Mouse (Mus musculus) embryonic facial prominence, embryonic 15.5 days (tissue): ENCODE data around the gene Tubgcp6. TPM values are rescaled to one million over a fixed set of nuclear protein-coding genes. Genes with fewer than 3 reads are reported as not detected.

Experiments
- ATAC-seq: fragments of 200-750 bp; cut with Nextera tagmentation; 2 replicates; pipeline ENCODE4 v1.8.0; 2017; ENCODE audit warnings: low read depth, moderate TSS enrichment; ENCODE audit not compliant: insufficient number of reproducible peaks, low FRiP score, low TSS enrichment
- H3K27ac ChIP-seq: fragments of 300-500 bp; sonication (generic); replicated peaks from 2 replicates; pipeline ENCODE4 v1.5.1; 2015; ENCODE audit warnings: mild to moderate bottlenecking, inconsistent platforms
- H3K27me3 ChIP-seq: fragments of 300-500 bp; sonication (generic); 2 replicates; pipeline ENCODE4 v1.6.1; 2015; ENCODE audit warnings: inconsistent platforms
- H3K36me3 ChIP-seq: fragments of 300-500 bp; sonication (generic); 2 replicates; pipeline ENCODE4 v1.6.1; 2015; ENCODE audit warnings: mild to moderate bottlenecking, inconsistent platforms
- H3K4me1 ChIP-seq: fragments of 300-500 bp; sonication (generic); 2 replicates; pipeline ENCODE4 v1.6.1; 2015; ENCODE audit warnings: inconsistent platforms
- H3K4me2 ChIP-seq: fragments of 300-500 bp; sonication (generic); replicated peaks from 2 replicates; pipeline ENCODE4 v1.6.1; 2015; ENCODE audit warnings: mild to moderate bottlenecking, inconsistent platforms
- H3K4me3 ChIP-seq: fragments of 300-500 bp; sonication (generic); replicated peaks from 2 replicates; pipeline ENCODE4 v1.5.1; 2015; ENCODE audit warnings: mild to moderate bottlenecking, inconsistent platforms
- H3K9ac ChIP-seq: fragments of 300-500 bp; sonication (generic); 2 replicates; pipeline ENCODE4 v1.6.1; 2015; ENCODE audit warnings: inconsistent platforms
- H3K9me3 ChIP-seq: fragments of 300-500 bp; sonication (generic); replicated peaks from 2 replicates; pipeline ENCODE4 v1.6.1; 2016; ENCODE audit warnings: inconsistent platforms
- WGBS: fragments of 180-500 bp; shearing (Covaris S2); methylation state at CpG from one replicate; pipeline ENCODE4 v1.1.7; 2015; 5-methylcytosine and 5-hydroxymethylcytosine counted together
- polyA plus RNA-seq: library from polyadenylated mRNA; unstranded; fragments of >200 nt; fragmentation: Nextera tagmentation; extraction: Ambion mirVana; gene quantifications from 2 replicates; pipeline ENCODE4 v1.2.1, GENCODE M21; 2015

Tubgcp6 gene
- polyA plus RNA-seq, 1 experiment from 2014 or later, result 15.2 TPM

DNA sequence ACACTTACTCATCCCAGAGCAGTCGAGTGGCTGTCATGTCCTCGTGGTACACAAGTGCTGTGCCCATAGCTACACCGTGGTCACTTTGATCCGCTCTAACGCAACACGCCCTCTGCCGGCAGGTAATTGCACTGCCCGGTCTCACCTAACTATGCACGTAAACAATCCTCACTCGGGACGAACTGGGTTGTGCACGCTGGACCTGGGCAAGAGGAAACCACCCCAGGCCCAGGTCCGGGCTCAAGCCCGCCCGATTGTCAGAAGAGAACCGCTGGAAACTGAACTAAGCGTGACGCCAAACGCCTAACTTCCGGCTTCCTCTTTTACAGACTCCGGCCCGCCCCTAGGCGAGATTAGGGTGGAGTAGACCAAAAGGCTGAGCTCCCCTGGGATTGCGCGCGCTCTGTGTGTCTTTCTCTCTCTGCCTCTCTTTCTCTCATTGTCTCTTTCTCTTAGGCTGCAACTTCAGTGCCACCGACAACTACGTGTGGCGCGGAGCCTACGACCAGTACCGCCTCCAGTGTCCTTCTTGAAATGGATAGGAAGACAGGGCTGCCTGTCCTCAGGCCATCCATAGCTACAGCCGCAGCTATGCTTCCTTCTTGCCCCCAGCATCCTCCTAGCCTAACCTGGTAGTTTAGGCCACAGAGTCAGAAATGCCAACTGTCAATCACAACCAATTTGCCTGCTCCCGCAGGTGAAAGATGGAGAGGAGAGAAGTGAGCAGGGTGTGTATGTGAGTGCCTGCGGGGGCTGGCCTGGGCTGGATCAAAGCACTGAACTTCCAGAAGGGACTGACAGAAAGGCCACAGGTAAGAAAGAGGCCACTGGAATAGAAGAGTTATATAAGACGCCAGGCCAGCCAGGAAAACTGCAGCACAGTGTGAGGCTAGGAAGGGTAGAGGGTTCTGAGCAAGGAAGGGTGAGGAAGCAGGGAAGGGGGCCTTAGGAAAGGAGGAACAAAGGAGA, 5.8 kb upstream of the Tubgcp6 start, which contains the start of gene Hdac10:
Gene Hdac10 (minus strand): TSS at position 319 of the 969 bp plus-strand sequence.
- peak within 1 kb of the TSS; percentile 83 for H3K27ac ChIP-seq
- H3K9me3 ChIP-seq, result no peaks in the 10 kb centered on the region
- H3K4me1 ChIP-seq, result peaks cover 21% of the 10 kb centered on the region
- peak within 1 kb of the TSS; percentile 71 for H3K4me3 ChIP-seq
- H3K4me2 ChIP-seq, result peak within 1 kb of the TSS; percentile 89
- peak; percentile 84 for ATAC-seq
- 3% methylated on average over 36 of the region's 36 CpGs for WGBS
- peak within 1 kb of the TSS; percentile 64 for H3K9ac ChIP-seq
- H3K27me3 ChIP-seq, result no peaks in the 10 kb centered on the region
- H3K36me3 ChIP-seq, result peaks cover 13% of the 10 kb centered on the region; the same call in 1 of the 2 replicates

GRCm38 (mm10) chr15:89127364-89127940, 4.5 kb upstream of the Tubgcp6 start:
- 83% methylated on average over 8 of the region's 8 CpGs for WGBS
- Histone ChIP-seq H3K36me3 (peaks cover 13% of the 10 kb centered on the region; the same call in 1 of the 2 replicates), H3K4me1 (peaks cover 27% of the 10 kb centered on the region), H3K4me2 (peak overlapping the region; percentile 89), H3K9me3 (no peaks in the 10 kb centered on the region), H3K27ac (no peak overlapping the region), H3K27me3 (no peaks in the 10 kb centered on the region), H3K9ac (peak overlapping the region; percentile 64; the same call in 1 of the 2 replicates), H3K4me3 (peak overlapping the region; percentile 71)
- ATAC-seq, result no peak

GRCm38 (mm10) chr15:89126622-89127021, 3.7 kb upstream of the Tubgcp6 start:
- WGBS, result 83% methylated on average over 8 of the region's 8 CpGs
- Histone ChIP-seq H3K4me1 (peaks cover 35% of the 10 kb centered on the region), H3K9ac (no peak overlapping the region), H3K9me3 (no peaks in the 10 kb centered on the region), H3K27ac (no peak overlapping the region), H3K4me3 (no peak overlapping the region), H3K36me3 (peaks cover 13% of the 10 kb centered on the region; the same call in 1 of the 2 replicates), H3K27me3 (no peaks in the 10 kb centered on the region), H3K4me2 (no peak overlapping the region)
- no peak for ATAC-seq

DNA sequence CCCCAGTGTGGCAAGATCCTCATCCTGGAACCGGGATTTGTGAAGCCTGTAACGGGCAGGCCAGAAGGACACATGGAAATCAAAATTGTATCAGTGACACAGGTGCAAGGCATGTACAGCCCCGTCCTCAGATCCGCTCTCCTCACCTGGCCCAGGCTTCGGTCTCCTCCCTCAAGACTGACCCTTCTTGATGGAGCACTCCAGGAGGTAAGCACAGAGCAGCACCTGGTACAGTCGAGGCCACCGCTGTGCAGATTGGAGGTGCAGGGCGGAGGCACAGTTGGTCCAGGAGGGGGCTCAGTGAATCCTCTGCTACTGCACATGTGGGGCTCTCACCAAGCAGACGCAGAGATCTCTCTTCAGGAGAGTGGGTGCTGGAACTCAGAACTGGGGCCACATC, 2.4 kb upstream of the Tubgcp6 start:
- no peak for ATAC-seq
- Histone ChIP-seq H3K36me3 (peaks cover 17% of the 10 kb centered on the region; the same call in 1 of the 2 replicates), H3K27ac (no peak overlapping the region), H3K9me3 (no peaks in the 10 kb centered on the region), H3K9ac (no peak overlapping the region), H3K4me3 (no peak overlapping the region), H3K27me3 (no peaks in the 10 kb centered on the region), H3K4me1 (peaks cover 48% of the 10 kb centered on the region), H3K4me2 (no peak overlapping the region)
- 90% methylated on average over 9 of the region's 9 CpGs for WGBS

DNA sequence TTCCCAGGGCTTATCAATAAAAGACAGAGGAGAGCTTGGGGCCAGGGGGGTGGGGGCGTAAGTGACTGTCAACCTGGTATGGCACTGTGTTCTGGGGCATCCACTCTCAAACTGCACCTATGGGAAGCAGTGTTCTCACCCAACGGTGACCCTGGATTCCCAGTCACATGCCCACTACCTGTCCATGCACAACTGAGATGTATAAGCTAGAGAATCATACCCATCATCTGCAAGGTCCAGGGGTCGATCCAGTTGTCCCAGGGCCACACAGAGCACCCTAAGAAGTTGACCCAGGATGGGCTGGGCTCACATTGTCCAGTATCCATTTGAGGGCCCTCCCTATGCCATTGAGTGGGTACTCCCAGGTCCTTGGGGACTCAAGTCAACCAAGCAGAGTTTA, 1.4 kb upstream of the Tubgcp6 start:
- no peak for ATAC-seq
- H3K27me3 ChIP-seq, result no peaks in the 10 kb centered on the region
- peaks cover 55% of the 10 kb centered on the region for H3K4me1 ChIP-seq
- no peaks in the 10 kb centered on the region for H3K9me3 ChIP-seq
- H3K27ac ChIP-seq, result no peak overlapping the region
- 86% methylated on average over 3 of the region's 3 CpGs for WGBS
- H3K4me2 ChIP-seq, result no peak overlapping the region
- H3K4me3 ChIP-seq, result no peak overlapping the region
- H3K36me3 ChIP-seq, result peaks cover 26% of the 10 kb centered on the region
- H3K9ac ChIP-seq, result no peak overlapping the region

GRCm38 (mm10) chr15:89123595-89123994, 683 bp upstream of the Tubgcp6 start:
- H3K4me2 ChIP-seq, result peak overlapping the region; percentile 91
- H3K27me3 ChIP-seq, result no peaks in the 10 kb centered on the region
- H3K27ac ChIP-seq, result peak overlapping the region; percentile 87
- peak overlapping the region; percentile 87 for H3K9ac ChIP-seq
- peaks cover 50% of the 10 kb centered on the region for H3K4me1 ChIP-seq
- H3K36me3 ChIP-seq, result peaks cover 32% of the 10 kb centered on the region
- WGBS, result 28% methylated on average over 11 of the region's 11 CpGs
- no peak for ATAC-seq
- H3K4me3 ChIP-seq, result peak overlapping the region; percentile 96
- no peaks in the 10 kb centered on the region for H3K9me3 ChIP-seq

- H3K4me2 ChIP-seq, result no peak overlapping the region
- no peak overlapping the region for H3K9ac ChIP-seq
- no peak overlapping the region for H3K4me3 ChIP-seq
- H3K4me1 ChIP-seq, result peaks cover 32% of the 10 kb centered on the region
- H3K36me3 ChIP-seq, result peaks cover 54% of the 10 kb centered on the region
- no peaks in the 10 kb centered on the region for H3K27me3 ChIP-seq
- H3K27ac ChIP-seq, result no peak overlapping the region
- ATAC-seq, result no peak
- no peaks in the 10 kb centered on the region for H3K9me3 ChIP-seq
These were observed 4.9 kb downstream of the Tubgcp6 start for GRCm38 (mm10) chr15:89118007-89118406.

- Histone ChIP-seq H3K36me3 (peaks cover 90% of the 10 kb centered on the region), H3K4me2 (no peak overlapping the region), H3K4me3 (no peak overlapping the region), H3K27ac (no peak overlapping the region), H3K9ac (no peak overlapping the region), H3K4me1 (no peaks in the 10 kb centered on the region), H3K9me3 (no peaks in the 10 kb centered on the region), H3K27me3 (no peaks in the 10 kb centered on the region)
- ATAC-seq, result no peak
- WGBS, result 76% methylated on average over 9 of the region's 9 CpGs
These were observed 12.8 kb downstream of the Tubgcp6 start for GRCm38 (mm10) chr15:89110147-89110546.

GRCm38 (mm10) chr15:89106976-89107375, 15.9 kb downstream of the Tubgcp6 start:
- no peak overlapping the region for H3K27ac ChIP-seq
- no peaks in the 10 kb centered on the region for H3K27me3 ChIP-seq
- 67% methylated on average over 1 of the region's 1 CpGs for WGBS
- no peak overlapping the region for H3K4me3 ChIP-seq
- H3K9ac ChIP-seq, result no peak overlapping the region
- no peaks in the 10 kb centered on the region for H3K4me1 ChIP-seq
- H3K9me3 ChIP-seq, result no peaks in the 10 kb centered on the region
- ATAC-seq, result no peak
- no peak overlapping the region for H3K4me2 ChIP-seq
- H3K36me3 ChIP-seq, result peaks cover 98% of the 10 kb centered on the region

- Histone ChIP-seq H3K4me3 (no peak overlapping the region), H3K36me3 (peaks cover 99% of the 10 kb centered on the region), H3K4me1 (no peaks in the 10 kb centered on the region), H3K9ac (no peak overlapping the region), H3K9me3 (no peaks in the 10 kb centered on the region), H3K27me3 (no peaks in the 10 kb centered on the region), H3K4me2 (no peak overlapping the region), H3K27ac (no peak overlapping the region)
- no peak for ATAC-seq
- WGBS, result 87% methylated on average over 13 of the region's 13 CpGs
These were observed 16.8 kb downstream of the Tubgcp6 start for GRCm38 (mm10) chr15:89106073-89106472.

- WGBS, result 97% methylated on average over 8 of the region's 8 CpGs
- ATAC-seq, result no peak
- no peak overlapping the region; the same call in 1 of the 2 replicates for H3K9ac ChIP-seq
- no peak overlapping the region for H3K27ac ChIP-seq
- no peaks in the 10 kb centered on the region for H3K27me3 ChIP-seq
- no peak overlapping the region for H3K4me2 ChIP-seq
- H3K4me1 ChIP-seq, result no peaks in the 10 kb centered on the region
- H3K36me3 ChIP-seq, result peaks cover 99% of the 10 kb centered on the region
- H3K9me3 ChIP-seq, result no peaks in the 10 kb centered on the region
- H3K4me3 ChIP-seq, result no peak overlapping the region
These were observed 18.5 kb downstream of the Tubgcp6 start for GRCm38 (mm10) chr15:89104425-89104824.
